Mouse (Mus musculus): Measurements from ENCODE around the gene 1600014C10Rik. TPM values are rescaled to one million over a fixed set of nuclear protein-coding genes. Genes with fewer than 3 reads are reported as not detected.

The 1600014C10Rik gene
- polyA plus RNA-seq, 1 experiment from 2014 or later = 17.3 TPM

DNA sequence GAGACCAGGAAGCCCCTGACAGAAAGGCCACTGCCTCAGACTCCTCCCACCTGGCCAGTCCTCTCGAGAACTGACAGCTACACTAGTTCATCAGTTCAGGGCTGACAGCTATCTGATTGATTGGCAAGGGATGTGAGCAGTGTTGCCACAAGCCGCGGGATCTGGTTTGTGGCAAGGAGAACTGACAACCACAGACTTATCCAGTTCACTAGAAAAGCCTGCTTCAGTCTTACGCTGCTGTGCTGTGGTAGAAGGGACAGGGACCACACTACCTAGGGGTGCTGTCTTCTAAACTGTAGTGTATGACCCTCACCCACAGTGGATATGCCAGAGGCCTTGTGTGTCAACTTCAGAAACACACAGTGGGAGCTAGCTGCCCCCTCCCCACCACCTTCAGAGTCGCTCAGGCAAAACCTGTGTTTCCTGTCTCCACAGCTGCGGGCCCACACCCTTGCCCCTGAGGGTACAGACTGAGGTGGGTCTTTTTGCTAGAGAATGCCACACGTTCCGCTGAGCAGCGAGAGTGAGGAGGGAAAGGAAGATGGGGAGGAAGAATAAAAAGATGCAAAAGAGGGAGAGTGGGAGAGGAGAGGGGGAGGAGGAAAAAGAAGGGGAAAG lies 19.5 kb upstream of the 1600014C10Rik start:
- H3K36me3 ChIP-seq (replicated peaks) = no peaks in the 10 kb centered on the region
- no peaks in the 10 kb centered on the region for H3K9me3 ChIP-seq (replicated peaks)
- no peak overlapping the region for H3K4me3 ChIP-seq (replicated peaks)
- no peak overlapping the region for H3K4me2 ChIP-seq
- no peak for ATAC-seq (ENCODE audit: insufficient read depth)
- WGBS (ENCODE audit: insufficient replicate concordance) = 17% methylated on average over 9 of the region's 9 CpGs
- no peak overlapping the region for H3K9ac ChIP-seq
- no peak overlapping the region for H3K27ac ChIP-seq (replicated peaks)
- H3K4me1 ChIP-seq (replicated peaks) = peaks cover 8% of the 10 kb centered on the region
- H3K27me3 ChIP-seq = no peaks in the 10 kb centered on the region

DNA sequence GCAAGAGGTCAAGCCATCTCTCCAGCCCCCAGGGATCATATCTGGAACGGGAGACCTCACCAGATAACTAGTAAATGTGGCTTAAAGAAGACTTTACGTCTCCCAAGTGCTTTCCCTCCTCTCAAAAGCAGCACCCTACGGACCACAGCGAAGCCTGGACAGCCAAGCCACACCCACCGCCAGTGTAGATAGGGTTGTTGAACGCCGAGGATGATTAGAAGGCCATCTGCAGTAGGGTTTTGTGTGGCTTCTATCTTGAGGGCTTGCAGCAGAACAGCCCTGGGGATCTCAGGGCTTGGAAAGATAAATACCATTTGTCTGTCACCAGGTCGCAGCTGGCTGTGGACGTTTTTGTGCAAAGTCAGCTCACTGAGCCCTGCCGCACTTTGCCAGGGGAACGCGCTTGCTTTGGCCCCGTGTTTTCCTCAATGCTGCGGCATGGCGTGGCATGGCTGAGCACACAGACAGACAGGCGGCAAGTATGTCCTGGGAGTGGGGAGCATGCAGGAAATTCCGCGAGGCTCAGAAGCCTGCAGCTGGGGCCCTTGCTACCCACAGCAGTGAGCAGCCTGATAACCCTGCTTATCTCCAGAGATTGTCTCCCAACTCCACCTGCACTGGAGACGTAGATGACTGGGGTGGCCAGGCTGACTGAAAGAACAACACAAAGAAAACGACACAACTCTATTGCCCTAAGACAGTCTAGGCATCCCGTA lies 15.9 kb upstream of the 1600014C10Rik start:
- Histone ChIP-seq H3K4me3 (replicated peaks) (no peak overlapping the region), H3K27ac (replicated peaks) (no peak overlapping the region), H3K36me3 (replicated peaks) (no peaks in the 10 kb centered on the region), H3K9me3 (replicated peaks) (no peaks in the 10 kb centered on the region), H3K27me3 (no peaks in the 10 kb centered on the region), H3K4me2 (peak overlapping the region; percentile 51), H3K9ac (no peak overlapping the region), H3K4me1 (replicated peaks) (peaks cover 8% of the 10 kb centered on the region)
- 23% methylated on average over 21 of the region's 21 CpGs for WGBS (ENCODE audit: insufficient replicate concordance)
- ATAC-seq (ENCODE audit: insufficient read depth) = no peak

DNA sequence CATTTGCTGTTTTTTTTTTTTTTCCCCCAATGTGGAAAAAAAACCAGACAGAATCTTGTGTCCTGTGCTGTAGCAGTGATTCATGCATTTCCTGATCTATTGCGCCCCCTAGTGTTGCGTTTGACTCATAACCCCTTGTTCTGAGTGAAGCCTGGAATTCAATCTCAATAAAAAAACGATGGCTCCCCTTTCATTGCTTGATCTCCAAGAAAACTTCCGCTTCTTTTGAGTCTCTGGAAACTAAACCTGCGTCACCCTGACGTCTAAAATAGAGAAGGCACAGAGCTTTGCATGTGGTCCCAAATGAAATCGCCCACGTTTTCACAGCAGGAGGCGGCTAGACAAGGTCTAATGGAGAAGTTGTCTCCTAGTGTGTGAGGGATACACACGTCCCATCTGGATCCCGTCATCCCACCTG lies 15.3 kb upstream of the 1600014C10Rik start:
- H3K4me2 ChIP-seq = peak overlapping the region; percentile 51; the same call in 1 of the 2 replicates
- no peaks in the 10 kb centered on the region for H3K36me3 ChIP-seq (replicated peaks)
- no peak overlapping the region for H3K27ac ChIP-seq (replicated peaks)
- WGBS (ENCODE audit: insufficient replicate concordance) = 20% methylated on average over 11 of the region's 11 CpGs
- no peaks in the 10 kb centered on the region for H3K9me3 ChIP-seq (replicated peaks)
- no peak overlapping the region for H3K9ac ChIP-seq
- no peaks in the 10 kb centered on the region for H3K27me3 ChIP-seq
- peaks cover 8% of the 10 kb centered on the region for H3K4me1 ChIP-seq (replicated peaks)
- ATAC-seq (ENCODE audit: insufficient read depth) = no peak
- H3K4me3 ChIP-seq (replicated peaks) = no peak overlapping the region

DNA sequence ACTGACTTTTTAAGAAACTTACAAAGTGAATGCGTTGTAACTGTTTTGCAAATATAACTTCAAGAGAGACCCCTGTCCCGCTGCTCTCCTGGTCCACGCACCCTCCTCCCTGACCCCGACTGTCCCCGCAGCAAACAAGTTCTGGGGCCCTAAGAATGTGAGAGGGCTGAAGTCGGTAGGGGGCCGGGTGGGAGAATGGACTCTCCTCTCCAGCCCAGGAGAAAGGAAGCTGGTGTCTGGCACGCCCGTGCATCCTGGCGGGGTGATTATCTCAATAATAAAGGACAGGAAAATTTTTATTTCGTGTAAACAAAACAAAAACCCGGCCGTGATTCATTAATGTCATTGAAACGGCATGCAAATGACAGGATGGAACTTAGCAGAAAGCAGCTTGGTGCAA lies 9.1 kb upstream of the 1600014C10Rik start:
- Histone ChIP-seq H3K4me1 (replicated peaks) (peaks cover 4% of the 10 kb centered on the region; the same call in 1 of the 2 replicates), H3K27me3 (peaks cover 30% of the 10 kb centered on the region), H3K9ac (no peak overlapping the region), H3K4me3 (replicated peaks) (no peak overlapping the region), H3K4me2 (peak overlapping the region; percentile 45), H3K27ac (replicated peaks) (no peak overlapping the region), H3K9me3 (replicated peaks) (no peaks in the 10 kb centered on the region), H3K36me3 (replicated peaks) (no peaks in the 10 kb centered on the region)
- no peak for ATAC-seq (ENCODE audit: insufficient read depth)
- 29% methylated on average over 14 of the region's 14 CpGs for WGBS (ENCODE audit: insufficient replicate concordance)

DNA sequence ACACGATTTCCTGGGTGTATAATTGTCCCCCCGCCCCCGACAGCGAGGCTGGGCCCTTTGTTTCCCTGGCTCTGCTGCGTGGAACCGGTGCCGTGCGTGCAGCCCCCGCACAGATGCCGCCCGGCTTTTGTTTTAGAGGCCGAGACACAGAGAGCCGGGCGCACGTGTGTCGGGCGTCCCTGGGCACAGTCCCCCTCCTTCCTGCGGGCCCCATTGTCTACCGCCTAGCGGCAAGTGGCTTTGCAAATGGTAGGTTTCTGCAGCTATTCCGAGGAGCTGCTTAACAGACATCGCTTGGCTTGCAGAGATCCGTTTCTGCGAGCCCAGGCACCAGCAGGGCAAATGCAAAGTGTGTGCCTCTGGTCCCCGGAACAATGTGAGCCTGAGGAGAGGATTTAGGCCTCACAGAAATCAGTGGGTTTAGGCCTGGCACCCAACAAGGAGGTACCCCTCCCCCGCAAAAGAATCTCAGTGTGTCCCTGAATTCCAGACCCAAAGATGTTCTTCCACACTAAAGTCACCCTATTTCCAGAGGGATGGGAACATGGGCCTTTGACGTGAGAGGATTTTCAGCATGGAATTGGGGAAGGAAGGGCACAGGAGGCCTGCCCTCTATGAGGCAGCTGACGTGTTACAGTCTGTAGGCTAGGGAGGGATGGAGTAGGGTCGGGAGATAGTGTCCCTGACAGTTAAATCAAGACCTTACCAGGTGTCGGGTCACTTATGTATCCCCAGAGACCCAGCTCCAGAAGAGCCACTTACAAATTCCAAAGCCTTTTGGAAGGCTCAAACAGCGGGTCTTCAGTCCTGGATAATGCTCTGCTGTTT lies 8.5 kb upstream of the 1600014C10Rik start:
- Histone ChIP-seq H3K4me3 (replicated peaks) (peak overlapping the region; percentile 15; the same call in 1 of the 2 replicates), H3K9ac (no peak overlapping the region), H3K4me2 (peak overlapping the region; percentile 45), H3K9me3 (replicated peaks) (no peaks in the 10 kb centered on the region), H3K27ac (replicated peaks) (no peak overlapping the region), H3K36me3 (replicated peaks) (no peaks in the 10 kb centered on the region), H3K4me1 (replicated peaks) (peaks cover 4% of the 10 kb centered on the region; the same call in 1 of the 2 replicates), H3K27me3 (peaks cover 30% of the 10 kb centered on the region)
- 17% methylated on average over 31 of the region's 31 CpGs for WGBS (ENCODE audit: insufficient replicate concordance)
- ATAC-seq (ENCODE audit: insufficient read depth) = no peak

DNA sequence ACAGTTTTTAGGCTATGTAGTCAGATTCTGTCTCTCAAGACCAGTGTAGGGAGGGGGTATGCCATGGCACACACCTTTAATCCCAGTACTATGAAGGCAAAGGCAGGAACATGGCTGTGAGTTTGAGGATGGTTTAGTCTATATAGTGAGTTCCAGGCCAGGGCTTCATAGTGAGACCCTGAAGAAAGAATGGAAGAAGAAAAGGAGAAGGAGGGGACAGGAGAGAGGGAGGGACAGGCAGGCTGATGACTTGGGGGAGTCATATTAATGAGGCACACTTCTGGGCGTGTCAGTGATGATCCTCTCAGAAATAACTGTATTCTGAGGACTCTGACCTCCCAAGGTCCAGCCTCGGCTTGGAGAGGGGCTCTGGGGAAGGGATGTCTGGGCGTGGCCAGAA lies 7.0 kb upstream of the 1600014C10Rik start:
- Histone ChIP-seq H3K9ac (no peak overlapping the region), H3K4me1 (replicated peaks) (peaks cover 4% of the 10 kb centered on the region; the same call in 1 of the 2 replicates), H3K36me3 (replicated peaks) (no peaks in the 10 kb centered on the region), H3K27ac (replicated peaks) (no peak overlapping the region), H3K4me2 (no peak overlapping the region), H3K27me3 (peaks cover 30% of the 10 kb centered on the region), H3K9me3 (replicated peaks) (no peaks in the 10 kb centered on the region), H3K4me3 (replicated peaks) (no peak overlapping the region)
- 35% methylated on average over 3 of the region's 3 CpGs for WGBS (ENCODE audit: insufficient replicate concordance)
- ATAC-seq (ENCODE audit: insufficient read depth) = no peak

DNA sequence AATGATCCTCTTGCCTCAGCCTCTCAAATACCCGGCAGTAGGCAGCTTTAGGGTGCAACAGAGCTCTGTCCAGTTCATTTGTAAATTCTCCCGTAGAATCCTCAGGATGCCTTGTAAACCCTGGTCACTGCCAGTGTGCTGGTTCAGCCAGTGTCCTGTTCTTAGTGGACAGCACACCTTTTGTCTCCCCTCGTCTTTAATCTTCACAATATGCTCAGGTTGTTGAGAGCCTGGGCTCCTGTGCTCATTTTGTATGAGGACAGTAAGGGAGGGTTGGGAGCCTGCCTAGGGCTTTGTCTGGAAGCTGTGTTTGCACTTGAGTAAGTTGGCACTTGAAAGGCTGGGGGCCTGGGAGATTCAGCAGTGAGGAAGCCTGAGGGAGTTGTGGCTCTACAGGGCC lies 3.1 kb upstream of the 1600014C10Rik start:
- H3K4me3 ChIP-seq (replicated peaks) = no peak overlapping the region
- ATAC-seq (ENCODE audit: insufficient read depth) = no peak
- H3K9me3 ChIP-seq (replicated peaks) = no peaks in the 10 kb centered on the region
- H3K9ac ChIP-seq = no peak overlapping the region
- 51% methylated on average over 3 of the region's 3 CpGs for whole genome bisulfite sequencing (ENCODE audit: insufficient replicate concordance)
- peaks cover 11% of the 10 kb centered on the region for H3K27me3 ChIP-seq
- no peaks in the 10 kb centered on the region for H3K36me3 ChIP-seq (replicated peaks)
- no peak overlapping the region for H3K27ac ChIP-seq (replicated peaks)
- H3K4me2 ChIP-seq = no peak overlapping the region
- peaks cover 30% of the 10 kb centered on the region for H3K4me1 ChIP-seq (replicated peaks)

DNA sequence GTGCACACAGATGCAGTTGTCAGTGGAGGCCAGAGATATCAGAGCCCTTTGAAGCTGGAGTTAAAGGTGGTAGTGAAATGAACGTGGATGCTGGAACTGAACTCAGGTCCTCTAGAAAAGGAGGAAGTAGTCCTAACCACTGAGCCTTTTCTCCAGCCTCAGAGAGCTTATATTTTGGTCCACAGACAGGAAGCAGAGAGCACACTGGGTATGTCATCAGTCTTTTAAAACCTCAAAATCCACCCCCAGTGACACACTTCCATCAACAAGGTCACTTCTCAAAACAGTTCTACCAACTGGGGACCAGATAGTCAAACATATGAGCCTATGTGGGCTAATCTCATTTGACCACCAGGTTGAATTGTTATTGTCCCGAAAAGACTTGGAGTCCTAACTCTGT lies 1.7 kb upstream of the 1600014C10Rik start:
- H3K9me3 ChIP-seq (replicated peaks) = no peaks in the 10 kb centered on the region
- ATAC-seq (ENCODE audit: insufficient read depth) = no peak
- WGBS (ENCODE audit: insufficient replicate concordance) = 35% methylated on average over 2 of the region's 2 CpGs
- H3K36me3 ChIP-seq (replicated peaks) = no peaks in the 10 kb centered on the region
- peaks cover 43% of the 10 kb centered on the region for H3K4me1 ChIP-seq (replicated peaks)
- no peaks in the 10 kb centered on the region for H3K27me3 ChIP-seq
- no peak overlapping the region for H3K27ac ChIP-seq (replicated peaks)
- no peak overlapping the region for H3K9ac ChIP-seq
- H3K4me3 ChIP-seq (replicated peaks) = no peak overlapping the region
- no peak overlapping the region for H3K4me2 ChIP-seq

DNA sequence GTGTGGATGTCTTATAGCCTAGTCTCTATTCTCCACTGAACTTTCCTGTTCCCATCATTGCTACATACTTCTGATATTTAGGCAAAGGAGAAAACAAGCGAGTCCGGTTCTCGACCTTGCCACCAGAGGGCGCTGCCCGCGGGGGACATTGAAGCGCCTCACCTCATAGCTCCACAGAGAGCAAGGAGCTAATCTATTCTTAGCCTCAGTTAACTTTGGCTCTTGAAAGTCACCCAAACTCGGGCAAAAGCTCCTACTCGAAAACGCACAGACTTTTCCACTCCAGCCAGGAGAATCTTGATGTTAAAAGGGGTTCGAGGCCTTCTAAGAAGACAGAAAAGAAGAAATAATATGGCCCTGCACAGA lies 438 bp upstream of the 1600014C10Rik start:
- Histone ChIP-seq H3K36me3 (replicated peaks) (no peaks in the 10 kb centered on the region), H3K27ac (replicated peaks) (peak overlapping the region; percentile 81), H3K27me3 (no peaks in the 10 kb centered on the region), H3K4me2 (peak overlapping the region; percentile 88), H3K4me3 (replicated peaks) (peak overlapping the region; percentile 67), H3K9me3 (replicated peaks) (no peaks in the 10 kb centered on the region), H3K9ac (peak overlapping the region; percentile 62; the same call in 1 of the 2 replicates), H3K4me1 (replicated peaks) (peaks cover 44% of the 10 kb centered on the region)
- ATAC-seq (ENCODE audit: insufficient read depth) = peak; percentile 58
- WGBS (ENCODE audit: insufficient replicate concordance) = under 1% methylated on average over 11 of the region's 11 CpGs

DNA sequence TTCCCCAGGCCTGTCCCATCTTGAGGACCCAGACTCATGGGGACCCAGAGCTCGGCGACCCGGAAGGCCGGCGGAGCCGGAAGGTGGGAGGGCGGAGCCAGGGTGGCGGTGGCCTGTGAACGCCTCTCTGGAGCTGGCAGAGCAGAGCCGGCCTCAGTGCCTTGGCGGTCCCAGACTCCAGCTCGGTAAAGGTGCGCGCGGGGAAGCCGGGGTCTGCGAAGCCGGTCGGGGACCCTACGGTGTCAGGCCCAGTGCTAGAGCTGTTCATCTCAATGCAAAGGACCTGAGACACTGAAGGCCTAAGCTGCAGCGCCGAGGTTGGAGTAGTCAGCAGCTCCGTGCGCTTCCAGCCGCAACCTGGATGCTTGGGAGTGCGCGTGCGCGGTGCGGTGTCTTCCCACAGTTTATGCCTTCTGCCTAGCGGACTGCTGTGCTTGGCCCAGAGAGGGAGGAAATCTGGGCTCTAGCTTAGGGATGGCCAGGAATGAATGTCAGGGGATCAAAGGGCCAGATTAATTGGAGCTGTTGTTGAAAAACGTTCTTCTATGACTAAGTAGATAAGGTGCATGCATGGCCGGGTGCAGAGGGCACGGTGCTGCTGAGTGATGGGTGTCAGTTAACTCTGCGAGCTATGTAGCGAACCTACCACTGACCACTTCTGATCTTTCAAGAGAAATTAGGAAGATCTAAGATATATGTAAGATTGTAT lies 846 bp downstream of the 1600014C10Rik start:
- Histone ChIP-seq H3K9me3 (replicated peaks) (no peaks in the 10 kb centered on the region), H3K4me2 (peak overlapping the region; percentile 88), H3K9ac (peak overlapping the region; percentile 62), H3K27ac (replicated peaks) (peak overlapping the region; percentile 81), H3K27me3 (no peaks in the 10 kb centered on the region), H3K4me1 (replicated peaks) (peaks cover 44% of the 10 kb centered on the region), H3K4me3 (replicated peaks) (peak overlapping the region; percentile 67), H3K36me3 (replicated peaks) (no peaks in the 10 kb centered on the region)
- peak; percentile 73 for ATAC-seq (ENCODE audit: insufficient read depth)
- under 1% methylated on average over 36 of the region's 36 CpGs for WGBS (ENCODE audit: insufficient replicate concordance)
